Mouse (Mus musculus) cerebellum, adult 11-12 months (tissue): Measurements from ENCODE around the gene Usp9x.

Experiments used
- DNase-seq: peaks from one replicate; pipeline ENCODE4 v3.0.0; 2022

Gene Usp9x

GRCm38 (mm10) chrX:13085621-13086020 is 14.3 kb downstream of the Usp9x start:
- no peak for DNase-seq

GRCm38 (mm10) chrX:13096985-13097384 is 25.7 kb downstream of the Usp9x start:
- no peak for DNase-seq

GRCm38 (mm10) chrX:13206514-13206913 is 135.2 kb downstream of the Usp9x start:
- DNase-seq, result no peak

- peak; percentile 82 for DNase-seq
These were observed 136.4 kb downstream of the Usp9x start for GRCm38 (mm10) chrX:13207512-13208341.

- DNase-seq, result no peak
These were observed 137.1 kb downstream of the Usp9x start for GRCm38 (mm10) chrX:13208404-13208803.

GRCm38 (mm10) chrX:13214275-13214674 is 143.0 kb downstream of the Usp9x start:
- no peak for DNase-seq
